Mouse (Mus musculus) NIH3T3 (cell line): ENCODE measurements around the gene Rpl38.

Experiments
- DNase-seq: peaks from one replicate; pipeline ENCODE4 v3.0.0-alpha.2; 2012; ENCODE audit warnings: low read depth

Gene Rpl38

DNA sequence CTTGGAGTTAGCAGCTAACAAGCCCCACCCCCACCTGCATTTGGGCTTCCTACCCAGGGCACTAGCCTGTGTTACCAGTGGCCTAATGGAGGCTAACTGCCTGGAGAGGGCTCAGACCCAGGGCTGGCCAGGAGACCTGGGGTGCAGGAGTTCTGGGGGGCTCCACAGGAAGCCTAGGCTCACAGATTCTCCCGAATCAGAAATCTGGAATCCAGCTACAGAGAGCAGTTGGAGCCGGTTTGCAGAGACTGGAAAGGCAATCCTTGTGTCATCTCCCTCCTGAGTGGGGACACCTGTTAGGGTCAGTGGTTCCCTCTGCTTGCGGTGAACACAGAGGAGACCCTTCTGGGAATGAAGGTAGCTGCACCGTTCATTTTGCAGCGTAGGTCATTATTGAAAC is 12.7 kb downstream of the Rpl38 start:
- no peak for DNase-seq

DNA sequence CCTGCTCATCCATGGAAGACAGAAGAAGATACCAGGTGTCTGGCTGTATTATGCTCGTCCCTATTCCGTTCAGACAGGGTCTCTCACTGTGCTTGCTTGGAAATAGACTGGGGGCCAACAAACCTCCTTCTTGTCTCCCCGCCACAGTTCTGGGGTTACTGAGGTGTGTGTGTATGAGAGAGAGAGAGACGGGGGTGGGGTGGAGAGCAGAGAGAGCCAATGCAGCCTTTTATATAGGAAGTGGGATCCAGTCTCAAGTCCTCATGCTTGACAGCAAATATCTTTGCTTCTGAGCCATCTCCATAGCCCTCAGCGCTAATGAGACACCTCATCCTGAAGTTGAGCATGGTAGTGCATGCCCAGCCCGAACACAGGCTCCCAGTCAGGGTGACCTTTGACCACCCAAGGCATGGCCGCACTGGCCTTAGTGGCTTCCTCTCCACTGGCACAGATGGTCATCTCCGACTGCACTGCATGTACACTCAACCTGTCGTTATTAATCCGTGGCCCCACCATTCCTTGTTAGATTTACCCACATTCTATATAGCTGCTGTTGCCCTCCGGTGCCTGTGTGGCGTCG is 14.1 kb downstream of the Rpl38 start:
- DNase-seq = no peak

DNA sequence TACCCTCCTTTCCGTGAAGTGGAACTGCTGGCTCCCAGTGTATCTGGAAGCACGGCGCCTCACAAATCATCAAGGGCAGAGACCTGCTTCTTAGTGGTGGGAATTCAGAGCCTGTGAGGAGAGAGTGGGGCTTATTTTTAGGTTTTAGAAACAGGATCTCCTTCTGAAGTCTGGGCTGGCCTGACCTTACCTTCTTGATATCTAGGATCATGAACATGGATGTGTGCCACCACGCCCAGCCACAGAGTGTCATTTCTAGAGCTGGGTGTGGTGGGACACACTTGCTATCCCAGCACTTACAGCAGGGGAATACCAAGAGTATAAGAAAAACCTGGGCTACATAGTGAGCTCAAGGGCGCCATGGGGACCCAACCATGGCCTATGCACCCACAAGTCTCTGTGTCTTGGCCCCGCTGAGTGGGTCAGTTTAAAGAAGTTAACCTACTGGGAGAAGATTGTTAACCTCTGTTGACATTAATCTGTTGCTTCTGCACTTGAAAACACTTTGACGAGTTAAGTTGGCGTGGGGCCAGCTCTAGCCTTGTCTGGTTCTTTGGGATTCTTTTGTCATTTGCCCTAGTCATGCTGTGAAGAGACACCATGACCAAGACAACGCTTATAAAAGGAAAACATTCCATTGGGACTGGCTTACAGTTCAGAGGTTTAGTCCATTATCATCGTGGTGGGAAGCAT is 14.9 kb downstream of the Rpl38 start:
- DNase-seq = no peak

DNA sequence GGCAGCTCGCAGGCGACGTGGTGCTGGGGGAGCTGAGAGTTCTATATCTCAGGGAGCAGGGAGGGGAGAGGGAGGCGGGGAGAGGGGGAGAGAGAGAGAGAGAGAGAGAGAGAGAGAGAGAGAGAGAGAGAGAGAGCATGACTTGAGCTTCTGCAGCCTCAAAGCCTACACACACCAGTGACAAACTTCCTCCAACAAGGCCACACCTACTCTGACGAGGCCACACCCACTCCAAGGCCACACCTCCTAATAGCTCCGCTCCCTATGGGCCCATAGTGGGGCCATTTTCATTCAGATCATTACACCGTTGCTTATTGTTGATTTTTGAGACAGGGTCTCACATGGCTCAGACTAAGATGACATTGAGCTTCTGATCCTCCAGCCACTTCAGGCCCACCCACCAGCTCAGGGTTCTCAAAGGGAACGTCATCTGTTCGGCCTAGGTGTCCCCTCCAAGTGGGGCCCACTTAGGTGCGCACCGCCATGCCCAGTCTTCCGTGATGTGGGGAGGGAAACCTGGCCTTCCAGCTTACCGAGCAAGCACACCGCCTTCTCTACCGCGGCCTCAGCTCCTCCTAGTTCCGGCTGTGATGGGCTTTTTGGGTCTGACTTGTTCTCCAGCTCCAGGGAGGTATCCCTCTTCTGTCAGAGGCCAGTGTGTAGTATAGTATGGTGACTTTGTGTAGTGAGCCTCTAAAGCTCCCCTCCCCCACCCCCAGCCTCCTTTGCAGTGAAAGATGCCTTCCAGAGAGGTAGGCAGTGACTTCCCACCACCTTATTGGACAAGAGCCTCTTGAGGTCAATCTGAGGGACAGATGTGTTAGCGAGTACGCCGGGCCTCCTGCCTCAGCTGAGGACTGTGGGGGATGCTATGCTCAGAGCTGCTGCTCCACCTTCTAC is 15.6 kb downstream of the Rpl38 start:
- DNase-seq = no peak

DNA sequence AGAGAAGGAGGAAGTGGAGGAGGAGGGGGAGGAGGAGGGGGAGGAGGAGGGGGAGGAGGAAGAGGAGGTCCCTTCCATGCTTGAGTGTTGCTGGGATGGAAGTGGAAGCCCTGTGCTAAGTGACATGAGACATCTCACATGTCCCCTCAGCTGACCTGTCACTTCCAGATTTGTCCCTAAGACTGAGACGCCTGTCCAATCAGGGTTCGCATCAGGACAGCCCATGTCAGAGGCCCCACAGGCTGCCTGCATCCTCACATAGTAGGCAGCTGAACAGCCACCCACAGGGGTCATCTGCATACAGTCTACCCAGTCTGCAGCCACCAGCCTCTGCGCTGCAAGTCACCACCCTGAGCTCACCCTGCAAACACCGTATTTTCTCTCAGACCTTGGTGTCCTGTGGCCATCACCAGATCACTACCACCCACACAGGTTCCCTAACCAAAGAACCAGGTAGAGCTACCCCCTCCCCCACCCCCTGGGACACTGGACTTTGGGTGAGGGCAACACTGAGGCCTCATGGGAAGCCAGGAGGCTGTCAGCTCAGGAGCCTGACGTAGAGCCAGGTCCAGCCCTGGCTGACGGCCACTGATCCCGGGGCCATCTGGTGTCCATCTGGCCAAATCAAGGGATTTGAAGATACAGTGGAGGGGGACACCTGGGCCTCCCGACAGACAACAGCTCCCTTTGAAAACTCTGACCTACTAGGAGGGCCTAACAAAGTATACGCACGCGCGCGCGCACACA is 16.5 kb downstream of the Rpl38 start:
- peak; percentile 54 for DNase-seq

DNA sequence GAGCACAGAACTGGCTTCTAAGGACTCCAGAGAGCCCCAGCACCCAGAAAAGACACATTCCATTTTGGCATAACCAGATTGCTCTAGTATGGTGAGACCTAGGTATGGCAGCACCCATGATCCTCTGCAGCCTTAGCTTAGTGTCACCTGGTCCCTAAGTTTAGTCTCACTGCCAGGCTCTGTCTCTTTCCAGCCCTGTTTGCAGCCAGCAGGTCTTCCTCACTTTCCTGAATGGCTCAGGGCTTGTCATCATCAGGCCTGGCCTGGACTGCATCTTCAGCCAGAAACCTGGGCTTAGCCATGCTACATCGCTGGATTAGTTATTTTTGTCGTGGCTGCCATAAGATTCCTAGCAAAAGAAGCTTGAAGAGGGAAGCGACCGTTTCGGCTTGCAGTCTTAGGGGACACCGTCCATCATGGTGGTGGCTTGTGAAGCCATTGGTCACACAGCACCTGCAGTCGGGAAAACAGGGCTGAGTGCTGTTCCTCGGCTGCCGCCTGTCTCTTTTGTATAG is 17.3 kb downstream of the Rpl38 start:
- no peak for DNase-seq

DNA sequence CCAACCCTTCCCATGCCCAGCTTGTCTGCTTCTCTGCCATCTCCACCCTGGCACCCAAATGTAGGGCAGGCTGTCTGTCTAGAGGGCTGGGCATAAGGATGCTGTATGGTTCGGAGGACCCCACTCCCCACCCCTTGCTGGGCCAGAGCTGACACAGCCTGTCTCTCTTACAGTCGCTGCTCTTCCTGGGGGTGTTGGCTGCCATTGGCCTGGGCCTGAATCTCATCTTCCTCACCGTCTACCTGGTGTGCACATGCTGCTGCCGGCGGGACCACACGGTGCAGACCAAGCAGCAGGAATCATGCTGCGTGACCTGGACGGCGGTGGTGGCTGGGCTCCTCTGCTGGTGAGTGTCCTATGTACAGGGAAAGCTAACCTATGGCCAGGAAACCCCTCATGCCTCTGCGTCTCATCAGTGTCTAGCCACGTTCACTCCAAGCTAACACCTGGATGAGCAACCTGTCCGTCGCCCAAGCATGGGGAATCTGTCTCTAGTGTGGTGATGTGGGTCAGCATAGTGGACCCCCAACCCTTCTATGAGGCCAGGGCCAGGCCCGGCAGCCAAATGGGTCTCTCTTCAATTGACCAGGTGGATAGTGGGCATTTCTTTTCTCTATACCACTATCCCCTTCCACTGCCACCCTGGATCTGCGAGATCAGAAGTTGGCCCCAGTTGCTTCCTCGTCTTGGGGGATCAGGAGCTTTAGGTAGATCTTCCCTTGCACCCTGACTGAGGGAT is 18.1 kb downstream of the Rpl38 start:
- DNase-seq = no peak

DNA sequence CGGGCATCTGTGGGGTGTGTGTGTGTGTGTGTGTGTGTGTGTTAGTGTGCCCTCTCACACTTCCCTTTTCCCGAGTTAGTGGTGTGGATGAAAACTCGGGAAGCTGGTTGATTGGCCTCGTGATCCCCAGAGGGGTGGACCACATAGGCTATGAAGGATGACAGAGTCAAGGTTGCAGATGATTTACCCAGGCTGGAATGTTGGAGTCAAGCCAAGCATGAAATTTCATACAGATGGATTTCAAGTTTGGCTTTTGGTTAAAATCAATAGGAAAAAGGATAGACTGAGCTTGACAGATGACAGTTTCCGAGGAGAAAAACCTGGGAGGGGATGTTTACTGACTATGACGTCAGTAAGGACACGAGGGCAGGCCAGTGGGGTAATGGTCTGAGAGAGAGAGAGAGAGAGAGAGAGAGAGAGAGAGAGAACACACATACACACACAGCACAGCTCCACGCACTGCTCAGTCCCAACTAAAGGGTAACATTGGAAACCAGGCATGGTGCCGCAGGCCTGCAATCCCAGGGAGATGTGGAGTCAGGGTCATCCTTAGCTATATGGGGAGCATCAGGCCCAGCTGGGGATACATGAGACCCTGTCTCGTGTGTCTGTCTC is 19.4 kb downstream of the Rpl38 start:
- peak; percentile 97 for DNase-seq

DNA sequence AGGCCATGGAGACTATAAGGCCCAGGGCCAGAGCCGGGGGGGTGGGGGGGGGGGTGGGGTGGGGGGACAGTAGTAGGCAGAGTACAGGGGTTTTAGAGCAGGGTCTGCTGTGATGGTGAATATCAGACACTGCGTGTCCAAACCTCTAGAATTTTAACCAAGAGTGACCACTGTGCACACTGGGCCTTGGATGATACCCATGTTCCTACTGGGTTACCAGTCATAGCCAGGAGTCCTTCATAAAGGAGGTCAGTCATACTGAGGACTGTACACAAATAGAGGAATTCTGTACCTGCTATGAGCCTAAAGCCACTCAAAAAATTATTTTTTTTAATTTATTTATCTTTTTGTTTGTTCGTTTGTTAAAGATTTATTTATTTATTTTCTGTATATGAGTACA is 20.4 kb downstream of the Rpl38 start:
- DNase-seq = no peak

DNA sequence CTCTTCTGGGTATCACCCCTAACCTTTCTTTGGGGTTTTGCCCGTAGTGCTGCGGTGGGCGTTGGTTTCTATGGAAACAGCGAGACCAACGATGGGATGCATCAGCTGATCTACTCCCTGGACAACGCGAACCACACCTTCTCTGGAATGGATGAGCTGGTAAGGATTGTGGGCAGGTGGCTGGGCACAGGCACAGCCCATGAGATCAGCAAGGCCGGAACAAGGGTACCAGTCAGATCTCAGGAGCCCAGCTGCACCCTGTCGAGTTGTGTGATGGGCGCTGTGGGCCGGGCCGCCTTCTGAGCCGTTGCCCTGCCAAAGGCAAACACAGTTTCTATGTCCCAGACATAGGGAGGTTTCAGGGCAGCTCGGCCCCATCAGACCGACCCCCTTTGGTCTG is 21.9 kb downstream of the Rpl38 start:
- no peak for DNase-seq

DNA sequence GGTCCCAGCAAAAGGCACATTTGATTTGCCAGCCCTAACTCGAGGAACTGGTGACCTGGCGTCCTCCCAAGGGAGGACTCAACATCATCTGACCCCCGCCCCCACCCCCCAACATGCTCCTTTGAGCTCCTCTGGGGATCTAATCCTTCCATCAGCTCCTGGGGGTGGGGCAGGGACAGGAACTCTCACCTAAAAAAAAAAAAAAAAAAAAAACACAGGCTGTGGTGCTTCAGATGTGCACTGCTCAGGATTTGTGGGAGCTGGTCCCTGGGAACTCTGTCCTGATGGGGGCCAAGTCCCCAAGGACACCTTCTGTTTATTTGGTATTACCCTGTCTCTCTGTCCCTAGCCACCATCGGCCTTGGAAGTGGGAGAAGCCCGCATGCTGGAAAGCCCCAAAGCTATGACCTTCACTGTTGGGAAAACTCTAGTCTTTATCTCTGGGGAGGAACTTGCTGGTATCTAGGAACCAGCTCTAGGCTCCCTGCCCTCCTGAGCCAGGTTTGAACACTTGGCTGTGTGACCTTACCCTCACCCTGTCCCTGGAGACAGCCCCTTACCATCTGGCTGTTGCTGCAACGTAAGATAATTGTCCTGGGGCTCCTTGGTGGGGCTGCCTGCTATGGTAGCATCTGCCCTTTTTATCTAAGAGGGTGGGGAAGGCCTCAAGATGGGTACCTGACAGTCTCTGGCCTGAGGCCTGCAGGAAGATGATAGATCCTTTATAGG is 23.3 kb downstream of the Rpl38 start:
- no peak for DNase-seq

DNA sequence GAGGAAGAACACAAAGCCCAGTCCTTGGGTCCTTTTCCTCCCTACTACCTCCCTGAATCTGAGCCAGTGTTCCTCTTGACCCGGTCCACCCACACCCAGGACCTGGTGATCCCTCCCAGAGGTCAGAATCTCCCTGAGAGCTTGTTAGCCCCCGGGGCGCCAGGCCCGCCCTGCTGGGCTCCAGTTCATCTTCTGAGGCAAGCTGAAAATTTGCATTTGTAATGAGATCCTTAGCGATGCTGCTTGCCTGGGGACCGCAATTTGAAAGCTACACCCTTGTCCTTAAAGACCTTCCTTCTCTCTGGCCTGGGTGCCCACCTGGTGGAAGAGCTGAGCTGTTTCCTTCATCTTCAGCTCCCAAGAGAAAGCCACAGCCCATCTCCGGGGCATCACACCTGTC is 24.3 kb downstream of the Rpl38 start:
- no peak for DNase-seq

DNA sequence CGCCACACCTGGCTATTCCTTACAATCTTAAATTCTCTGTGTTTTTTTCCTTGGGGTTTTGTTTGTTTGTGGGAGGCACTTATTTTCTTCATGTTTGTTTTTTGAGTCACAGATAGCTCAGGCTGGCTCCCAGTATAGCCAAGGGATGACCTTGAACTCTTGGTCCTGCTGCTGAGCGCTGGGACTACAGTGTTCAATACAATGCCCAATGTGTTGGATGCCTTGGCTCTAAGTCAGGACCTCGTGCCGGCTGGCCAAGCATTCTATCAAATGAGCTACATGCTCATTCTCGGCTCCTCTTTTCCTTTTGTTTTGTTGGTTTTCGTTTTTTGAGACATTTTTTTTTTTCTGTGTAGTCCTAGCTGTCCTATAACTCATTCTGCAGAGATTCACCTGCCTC is 25.1 kb downstream of the Rpl38 start:
- no peak for DNase-seq

DNA sequence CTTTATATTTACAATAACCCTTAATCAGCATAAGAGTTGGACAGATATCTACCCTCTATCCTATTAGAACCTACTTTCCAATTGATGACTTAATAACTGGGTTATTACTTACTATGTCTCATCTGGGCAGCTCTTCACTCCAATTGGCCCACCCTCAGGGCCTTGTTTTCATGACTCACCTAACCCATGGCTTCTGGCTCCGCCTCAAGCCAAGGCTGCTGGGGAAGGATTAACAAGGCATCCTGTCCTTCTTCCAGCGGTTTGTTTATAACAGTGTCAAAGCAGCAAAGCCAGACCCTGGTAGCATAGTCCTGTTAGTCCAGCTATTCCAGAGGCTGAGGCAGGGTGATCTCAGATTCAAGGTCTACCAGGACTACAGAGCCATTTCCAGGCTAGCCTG is 26.1 kb downstream of the Rpl38 start:
- DNase-seq = peak; percentile 79

DNA sequence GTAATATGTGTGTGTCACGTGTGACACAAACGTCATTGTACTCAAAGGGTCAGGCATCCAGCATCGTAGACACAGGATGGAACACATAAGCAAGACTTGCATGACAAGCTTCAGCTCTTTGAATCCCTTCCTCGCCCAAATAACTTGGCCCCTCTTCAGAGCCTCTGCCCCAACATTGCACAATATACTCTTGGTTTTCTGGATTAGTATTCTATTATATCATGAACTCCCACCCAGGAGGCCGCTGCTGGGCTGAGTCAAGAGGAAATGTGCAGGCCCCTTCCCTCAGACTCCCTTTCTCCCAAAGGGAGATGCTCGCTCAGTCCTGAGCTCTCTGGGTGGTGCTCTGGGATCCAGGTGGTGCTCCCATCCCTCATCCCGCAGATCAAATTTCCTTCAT is 30.2 kb downstream of the Rpl38 start:
- no peak for DNase-seq

DNA sequence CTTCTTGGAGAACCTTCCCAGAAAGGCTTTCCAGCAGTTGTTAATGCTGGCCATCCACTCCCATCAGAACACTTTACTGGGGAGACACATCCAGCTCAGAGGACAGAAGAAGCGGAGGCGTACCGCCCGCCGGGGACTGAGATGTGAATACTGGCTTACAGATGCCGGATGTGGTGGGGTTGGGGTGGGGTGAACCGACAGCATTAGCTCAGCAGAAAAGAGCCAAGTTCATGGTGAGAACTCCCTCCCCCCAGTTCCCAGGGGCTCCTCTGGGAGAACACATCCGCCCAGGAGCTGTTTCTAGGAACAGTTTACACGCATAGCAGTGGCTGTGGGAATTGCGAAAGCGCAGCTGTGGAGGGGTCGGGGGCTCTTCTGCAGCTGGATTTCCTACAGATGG is 31.2 kb downstream of the Rpl38 start:
- no peak for DNase-seq

DNA sequence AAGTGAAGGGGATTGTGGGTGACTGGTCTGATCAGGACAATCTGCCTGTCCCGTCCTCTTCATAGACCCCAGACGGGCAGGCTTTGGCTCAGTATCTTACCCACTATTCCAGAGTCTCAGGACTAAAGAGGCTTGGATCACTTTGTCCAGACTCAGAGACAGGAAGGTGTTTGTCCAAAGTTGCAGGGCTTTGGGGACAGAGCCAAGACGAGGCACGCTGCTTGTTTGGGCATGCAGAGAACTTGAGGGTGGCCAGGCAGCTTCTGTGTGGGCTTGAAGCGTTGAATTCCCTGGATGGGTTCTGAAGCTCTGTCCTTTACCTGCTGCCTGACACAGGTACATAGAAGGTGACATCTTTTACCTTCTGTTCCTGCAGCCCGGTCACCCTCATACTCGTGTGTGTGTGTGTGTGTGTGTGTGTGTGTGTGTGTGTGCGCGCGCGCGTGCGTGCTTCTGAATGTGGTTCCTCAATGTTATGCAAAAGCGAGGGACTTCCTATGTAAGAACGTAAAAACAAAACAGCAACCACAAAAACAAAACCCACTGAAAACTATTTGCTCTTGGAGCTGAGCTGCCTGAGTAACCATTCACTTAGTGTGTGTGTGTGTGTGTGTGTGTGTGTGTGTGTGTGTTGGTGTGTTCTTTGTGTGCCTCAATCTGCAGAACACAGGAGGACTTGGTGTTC is 34.1 kb downstream of the Rpl38 start:
- DNase-seq = no peak

DNA sequence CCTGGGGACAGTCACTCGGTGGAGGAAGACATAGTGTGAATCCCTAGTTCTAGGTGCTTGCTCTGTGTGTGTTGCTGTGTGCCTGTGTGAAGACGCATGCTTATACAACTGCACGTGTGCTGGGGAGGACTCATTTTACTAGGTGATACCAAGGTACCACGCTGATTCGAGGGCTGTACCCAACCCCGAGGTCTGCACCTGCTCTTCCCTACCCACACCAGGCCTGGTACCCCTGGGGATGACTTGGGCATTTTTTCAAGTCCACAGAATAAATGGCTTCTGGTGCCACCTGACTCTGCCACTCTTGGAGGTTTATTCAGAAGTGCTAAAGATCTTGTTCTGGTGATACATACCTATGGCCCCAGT is 34.7 kb downstream of the Rpl38 start:
- no peak for DNase-seq

DNA sequence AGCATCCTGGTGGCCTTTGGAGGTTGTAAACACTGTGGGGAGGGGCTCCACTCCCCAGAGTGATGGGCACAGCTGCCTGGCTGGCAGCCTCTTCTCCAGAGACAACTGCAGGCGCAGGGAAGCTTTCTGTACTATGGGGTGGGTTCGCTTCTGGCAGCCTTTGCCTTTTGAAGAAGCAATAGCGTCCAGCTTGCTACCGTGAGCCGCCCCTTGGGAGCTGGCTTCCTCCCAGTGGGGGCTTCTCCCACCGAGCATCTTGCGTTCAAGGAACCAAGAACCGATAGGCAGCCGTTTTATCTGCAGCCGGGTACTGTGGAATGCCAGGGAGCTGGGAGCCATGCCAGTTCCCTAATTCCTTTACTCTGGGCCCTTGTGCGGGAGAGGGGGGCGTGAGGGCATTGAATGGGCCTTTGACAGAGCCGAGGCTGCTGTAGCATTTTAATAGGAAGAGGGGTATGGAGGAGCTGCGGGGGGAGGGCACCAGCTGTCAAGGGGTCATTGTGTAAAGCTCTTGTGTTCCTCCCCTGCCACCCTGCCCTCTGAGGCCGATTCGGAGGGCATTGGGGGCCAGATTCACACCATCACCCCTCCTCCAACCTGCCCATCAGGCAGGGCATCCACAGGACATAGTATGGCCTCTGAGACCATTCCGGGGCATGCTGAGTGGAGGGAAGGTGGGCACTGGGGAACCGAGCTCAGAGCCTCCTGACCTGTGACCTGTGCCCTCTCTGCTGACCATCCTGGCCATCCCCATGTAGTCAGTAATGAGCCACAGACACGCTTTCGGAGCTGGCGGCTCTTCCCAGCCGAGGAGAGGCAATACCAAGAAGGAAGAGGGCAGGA is 36.0 kb downstream of the Rpl38 start:
- DNase-seq = no peak
